Mouse (Mus musculus): ENCODE measurements around the gene Rai1.

The Rai1 gene

DNA sequence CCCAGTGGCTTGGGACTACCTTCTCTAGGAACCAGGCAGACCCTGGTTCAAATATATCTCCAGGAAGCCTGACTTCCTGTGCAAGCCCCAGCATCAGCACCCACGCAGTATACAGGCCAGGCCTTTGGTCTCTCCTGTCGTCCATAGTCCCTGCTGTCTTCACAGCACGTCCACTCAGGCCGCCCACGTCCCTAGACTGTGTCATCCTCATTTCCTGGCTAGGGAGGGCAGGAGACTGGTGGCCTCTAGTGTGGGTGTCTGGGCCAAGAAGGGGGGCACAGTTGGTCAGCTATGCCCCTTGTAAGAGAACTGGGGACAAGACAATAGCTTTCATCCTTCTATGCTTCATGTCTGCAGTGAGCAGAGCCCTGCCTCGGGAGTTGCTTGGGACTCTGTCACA, 87.7 kb downstream of the Rai1 start:
- no peak for DNase-seq (ENCODE audit: low spot score)

DNA sequence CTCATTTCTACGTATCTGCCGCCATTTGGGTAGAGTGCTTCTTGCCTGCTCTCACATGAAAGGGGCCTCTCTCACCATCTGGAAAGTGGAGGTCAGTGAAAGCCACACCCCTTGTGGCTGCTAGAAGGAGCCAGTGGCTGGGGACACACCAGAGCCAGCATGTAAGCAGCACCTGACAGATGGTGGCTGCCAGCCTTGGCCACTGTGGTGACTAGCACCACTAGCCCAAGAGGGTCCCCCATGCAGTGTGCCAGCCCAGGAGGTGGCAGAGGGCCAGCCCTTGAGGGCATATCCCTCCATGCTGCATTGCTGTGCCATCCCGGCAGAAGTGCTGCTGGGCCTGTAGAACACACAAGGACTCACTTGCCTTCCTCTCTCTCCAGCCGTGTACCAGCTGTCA, 88.7 kb downstream of the Rai1 start:
- DNase-seq (ENCODE audit: low spot score), result no peak

DNA sequence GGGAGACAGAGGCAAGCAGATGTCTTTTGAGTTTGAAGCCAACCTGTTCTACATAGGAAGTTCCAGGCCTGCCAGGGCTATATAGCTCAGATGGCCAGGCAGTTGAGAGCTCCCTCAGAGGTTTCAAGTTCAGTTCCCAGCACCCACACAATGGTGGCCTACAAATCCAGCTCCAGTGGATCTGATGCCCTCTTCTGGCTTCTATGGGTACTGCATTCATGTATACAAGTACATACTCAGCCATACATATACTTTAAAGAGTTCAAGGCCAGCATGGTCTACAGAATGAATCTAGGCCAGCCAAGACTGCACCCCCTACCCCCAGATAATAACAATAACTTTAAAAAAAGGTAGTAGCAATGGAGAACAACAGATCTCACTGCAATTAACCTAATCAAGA, 90.3 kb downstream of the Rai1 start:
- DNase-seq (ENCODE audit: low spot score), result no peak

DNA sequence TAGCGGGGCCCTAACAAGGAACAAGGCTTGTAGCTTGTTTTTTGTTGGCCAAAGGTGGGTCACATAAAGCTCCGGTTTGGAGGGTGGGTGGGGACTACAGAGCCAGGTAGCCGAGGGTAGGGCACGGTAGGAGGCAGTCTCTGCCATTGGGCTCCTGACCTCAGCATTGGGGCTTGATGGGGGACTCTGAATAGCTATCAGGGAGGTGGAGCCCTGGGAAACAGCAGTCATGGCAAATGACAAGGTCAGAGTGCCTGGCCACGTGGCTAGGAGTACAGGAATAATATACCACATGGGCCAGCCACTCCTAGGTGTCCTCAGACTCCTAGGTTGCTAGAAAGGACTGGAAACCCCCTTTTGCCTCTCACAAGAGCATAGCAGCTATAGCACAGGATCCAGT, 91.5 kb downstream of the Rai1 start:
- DNase-seq (ENCODE audit: low spot score), result no peak

DNA sequence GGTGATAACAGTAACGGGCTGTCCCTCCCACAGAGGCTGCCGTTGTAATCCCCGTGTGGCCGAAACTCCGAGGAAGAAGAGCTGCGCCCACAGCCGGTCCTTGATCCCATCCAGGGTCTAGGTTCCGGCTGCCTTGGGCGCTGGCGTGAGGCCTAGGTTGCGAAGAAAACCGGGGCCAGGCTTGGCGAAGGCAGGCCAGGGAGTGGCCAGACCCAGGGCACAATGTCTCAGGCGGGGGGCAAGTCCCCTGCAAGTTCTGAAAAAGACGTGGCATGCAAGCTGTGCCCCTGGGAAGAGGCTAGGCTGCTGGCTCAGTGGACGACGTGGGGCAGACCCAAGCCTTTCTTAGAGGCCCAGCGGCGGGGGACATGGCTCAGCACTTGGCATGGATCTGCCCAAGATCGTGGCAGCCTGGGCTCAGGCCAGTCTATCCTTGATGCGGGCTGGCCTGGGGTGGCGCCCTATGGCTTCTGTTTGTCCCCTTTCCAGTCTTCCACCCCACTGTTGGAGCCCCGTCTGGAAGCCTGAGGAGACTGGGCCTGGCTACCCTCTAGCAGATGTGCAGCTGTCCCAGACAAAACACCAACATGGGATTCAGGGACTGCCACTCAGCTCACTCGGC, 93.3 kb downstream of the Rai1 start:
- no peak for DNase-seq (ENCODE audit: low spot score)

DNA sequence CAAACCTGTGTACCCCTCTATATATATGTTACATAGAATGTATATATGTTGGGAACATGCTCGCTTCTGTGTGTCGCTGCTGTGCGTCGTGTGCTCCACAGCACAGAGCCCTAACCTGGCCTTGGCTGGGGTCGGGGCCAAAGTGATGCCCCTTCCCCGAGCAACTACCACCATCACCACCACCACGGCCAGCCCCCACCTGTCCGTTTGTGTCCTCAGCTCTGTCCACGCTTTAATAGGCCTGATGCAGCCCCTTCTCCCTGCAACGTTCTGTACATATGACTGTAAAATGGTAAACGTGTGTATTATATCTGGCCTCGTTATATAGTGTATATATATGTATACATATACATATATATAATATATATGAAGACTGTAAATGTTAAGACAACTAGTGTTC, 93.8 kb downstream of the Rai1 start:
- no peak for DNase-seq (ENCODE audit: low spot score)

DNA sequence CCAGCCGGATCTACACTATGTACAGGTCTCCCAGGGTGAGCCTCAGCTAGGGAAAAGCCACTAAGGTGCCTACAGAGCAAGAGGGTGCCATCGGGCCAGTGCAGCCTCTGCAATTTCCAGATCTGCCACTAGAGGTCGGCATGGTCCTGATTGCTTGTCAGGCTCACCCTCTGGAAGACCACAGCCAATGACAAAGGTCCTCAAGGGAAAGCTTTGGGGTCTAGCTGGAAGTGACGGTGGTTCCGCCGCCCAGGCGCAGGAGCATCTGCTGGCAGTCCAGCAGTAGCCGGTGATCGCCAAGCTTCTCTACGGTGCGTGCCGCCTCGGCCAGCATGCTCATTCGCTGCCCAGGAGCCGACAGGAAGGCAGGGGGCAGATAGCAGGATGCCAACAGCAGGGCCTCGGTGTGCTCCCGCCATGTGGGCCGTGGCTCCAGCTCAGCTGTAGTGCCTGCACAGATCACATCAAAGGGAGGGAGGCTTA, 94.9 kb downstream of the Rai1 start:
- peak; percentile 87 for DNase-seq (ENCODE audit: low spot score)

DNA sequence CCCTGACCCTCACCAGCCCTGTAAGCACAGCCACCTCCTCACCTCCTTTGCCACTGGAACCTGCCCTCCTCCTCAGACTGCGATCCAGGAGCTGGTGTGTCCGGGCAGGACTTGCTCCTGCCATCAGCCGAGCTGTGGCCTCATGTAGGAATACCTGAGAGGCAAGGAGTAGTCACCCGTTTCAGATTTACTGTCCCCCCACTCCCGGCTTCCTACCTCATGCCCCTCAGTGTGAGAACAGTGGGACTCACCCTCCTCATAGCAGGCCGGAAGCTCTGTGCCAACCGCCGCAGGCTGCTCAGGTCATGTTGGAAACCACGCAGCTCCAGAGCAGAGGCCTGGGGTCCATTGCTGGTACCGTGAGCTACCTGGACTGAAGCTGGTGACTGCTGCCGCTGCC, 95.6 kb downstream of the Rai1 start:
- DNase-seq (ENCODE audit: low spot score), result no peak

DNA sequence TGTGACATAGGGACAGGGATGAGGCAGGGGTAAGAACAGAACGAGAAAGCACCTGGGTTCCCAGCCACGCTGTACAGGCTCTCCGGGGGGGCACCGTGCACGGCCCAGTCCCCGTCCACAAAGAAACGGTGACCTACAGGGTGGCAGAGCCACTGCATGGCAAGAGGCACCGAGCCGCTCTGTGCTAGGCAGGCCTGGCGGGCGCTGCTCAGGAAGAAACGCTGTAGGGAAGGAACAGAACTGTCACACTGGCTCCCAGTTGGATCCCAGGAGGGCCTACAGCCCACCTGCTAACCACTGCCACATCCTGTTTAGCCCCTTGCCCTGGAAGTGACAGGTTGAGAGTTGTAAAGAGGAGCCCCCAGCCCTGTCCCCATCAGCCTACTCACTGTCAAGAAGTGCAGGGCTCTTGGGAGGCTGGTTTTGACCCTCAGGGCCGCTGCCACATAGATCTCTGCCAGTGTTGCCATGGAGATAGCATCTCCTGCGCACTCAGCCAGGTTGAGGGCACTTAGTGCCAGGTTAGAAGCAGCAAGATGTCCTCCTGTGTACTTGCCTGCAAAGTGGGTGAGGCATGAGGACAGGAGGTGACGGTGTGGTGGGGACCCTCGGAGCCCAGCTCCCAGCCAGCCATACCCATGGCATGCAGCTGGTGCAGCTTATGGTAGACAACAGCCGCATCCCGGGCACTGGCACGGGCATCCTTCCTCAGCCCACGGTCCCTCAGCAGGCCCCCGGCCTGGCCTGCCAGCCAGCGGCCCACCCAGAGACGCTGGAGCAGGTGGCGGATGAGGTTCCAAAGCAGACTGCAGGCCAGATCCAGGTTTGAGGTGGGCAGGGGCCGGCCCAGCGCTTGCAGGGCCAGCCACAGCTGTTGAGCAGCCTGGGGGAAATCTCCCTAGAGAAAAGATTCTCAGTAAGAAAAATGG, 98.2 kb downstream of the Rai1 start:
- DNase-seq (ENCODE audit: low spot score), result no peak

DNA sequence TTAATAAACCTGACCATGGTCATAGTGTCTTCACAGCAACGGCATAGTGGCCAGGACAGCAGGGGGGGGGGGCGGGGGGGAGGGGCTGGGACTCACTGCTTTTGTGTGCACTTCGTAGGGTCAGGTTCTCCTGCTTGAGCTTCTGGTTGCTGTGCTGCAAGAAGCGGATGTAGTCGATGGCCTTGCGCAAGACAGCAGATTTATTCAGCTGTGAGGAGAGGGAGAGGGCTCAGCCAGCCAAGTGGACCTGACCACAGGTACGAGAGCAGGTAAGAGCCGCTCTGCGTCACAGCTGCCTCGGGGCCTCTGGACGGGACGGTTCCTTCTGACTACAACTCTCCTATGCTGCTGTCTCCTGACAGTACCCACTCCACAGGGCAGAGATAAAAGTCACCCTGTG, 100.2 kb downstream of the Rai1 start:
- no peak for DNase-seq (ENCODE audit: low spot score)

DNA sequence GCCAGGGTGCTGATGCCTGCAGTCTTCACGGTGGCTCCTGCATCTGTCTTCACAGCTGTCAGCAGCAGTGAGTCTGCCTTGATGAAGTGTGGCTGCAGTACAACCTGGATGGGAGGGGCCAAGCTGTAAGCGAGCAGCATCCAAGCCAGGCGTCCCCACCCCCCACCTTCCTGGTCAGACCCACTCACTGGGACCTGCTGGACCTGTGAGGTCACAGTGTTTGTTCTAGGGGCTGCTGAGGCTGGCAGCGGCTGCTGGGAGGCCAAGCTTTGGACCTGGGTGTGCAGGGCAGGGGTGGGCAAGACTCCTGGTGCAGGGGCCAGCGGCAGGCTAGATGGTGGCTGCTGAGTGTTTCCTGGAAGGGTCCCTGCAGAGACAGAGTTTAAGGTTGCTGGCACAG, 101.4 kb downstream of the Rai1 start:
- DNase-seq (ENCODE audit: low spot score), result no peak

DNA sequence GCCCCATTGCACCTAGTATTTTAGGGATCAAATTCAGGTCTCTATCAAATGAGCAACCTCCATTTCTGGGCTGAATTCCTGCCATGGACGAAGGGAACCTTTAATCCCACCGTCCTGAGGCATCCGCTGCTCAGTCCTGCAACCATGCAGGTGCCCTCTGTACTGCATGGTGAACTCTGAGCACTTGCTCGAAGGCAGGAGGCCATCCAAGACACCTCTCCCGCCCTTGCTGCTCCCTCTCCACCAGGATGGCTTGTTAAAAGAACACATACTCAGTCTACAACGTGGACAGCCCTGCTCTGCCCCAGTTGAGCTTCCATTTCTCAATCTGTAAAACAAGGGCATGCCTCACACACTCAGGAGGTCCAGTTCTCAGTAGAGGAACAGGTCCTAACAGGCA, 103.4 kb downstream of the Rai1 start:
- peak; percentile 68 for DNase-seq (ENCODE audit: low spot score)

DNA sequence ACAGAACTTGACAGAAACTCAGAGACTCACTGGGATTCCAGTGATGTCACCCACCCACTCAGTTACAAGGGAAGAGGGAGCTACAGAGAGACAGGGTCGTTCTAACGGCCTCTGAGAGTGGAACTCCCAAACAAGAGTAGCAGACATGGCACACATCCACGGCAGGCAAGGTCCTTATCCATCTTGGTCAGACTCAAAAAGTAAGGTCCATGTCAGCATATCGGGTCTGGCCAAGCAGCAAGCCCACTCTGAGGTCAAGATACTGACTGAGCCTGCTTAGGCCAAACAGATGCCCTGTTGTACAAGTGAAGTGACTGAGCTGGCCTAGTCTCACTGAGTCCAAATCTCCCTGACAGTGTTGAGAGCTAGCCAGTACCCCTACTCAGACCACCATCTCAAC, 103.9 kb downstream of the Rai1 start:
- DNase-seq (ENCODE audit: low spot score), result peak; percentile 57

DNA sequence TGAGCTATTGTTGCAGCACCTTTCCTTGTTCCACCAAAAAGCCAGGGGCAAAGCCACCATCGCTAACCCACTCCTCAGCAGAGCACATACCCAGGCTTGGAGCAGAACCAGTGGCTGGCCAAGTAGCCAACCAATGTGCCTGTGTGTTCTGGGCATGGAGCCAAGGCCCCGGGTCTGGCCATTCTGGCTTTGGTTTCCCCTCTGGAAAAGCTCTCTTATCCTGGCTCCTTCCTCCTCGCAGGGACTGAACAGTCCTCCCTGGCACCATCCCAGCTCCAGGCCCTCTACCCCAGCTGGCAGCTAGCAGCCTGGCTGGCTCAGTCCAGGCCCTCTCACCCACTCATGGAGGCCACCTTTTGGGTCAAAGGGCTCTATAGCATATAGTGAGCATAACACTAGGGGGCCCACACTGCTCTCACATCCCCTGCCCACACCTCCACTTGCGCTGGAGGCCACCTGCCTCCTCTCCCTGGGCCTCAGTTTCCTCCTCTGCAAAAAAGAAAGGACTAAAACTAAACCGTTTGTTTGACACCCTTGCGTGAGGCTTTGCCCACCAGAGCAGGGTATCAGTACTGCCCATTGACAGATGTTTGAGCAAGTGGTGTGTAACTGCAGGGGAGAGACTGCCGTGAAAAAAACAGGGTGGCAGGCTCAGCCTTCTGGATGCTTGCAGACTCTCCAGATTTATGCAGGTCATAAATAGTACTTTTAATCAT, 104.6 kb downstream of the Rai1 start:
- peak; percentile 91 for DNase-seq (ENCODE audit: low spot score)

DNA sequence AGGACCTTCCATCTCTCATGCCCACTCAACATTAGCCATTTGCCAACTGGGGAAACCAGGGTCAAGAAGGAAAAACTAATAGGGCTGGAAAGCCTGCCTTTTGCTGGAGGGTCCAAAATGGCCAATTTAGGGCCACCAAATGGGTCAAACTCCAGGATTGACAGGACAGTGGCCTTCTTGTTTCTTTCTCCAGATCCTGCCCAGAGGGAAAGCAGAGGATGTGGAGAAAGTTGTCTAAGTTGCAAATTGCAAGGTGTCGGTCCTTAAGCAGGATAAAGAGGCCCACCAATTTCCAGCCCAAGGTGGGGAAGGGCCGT, 105.1 kb downstream of the Rai1 start:
- DNase-seq (ENCODE audit: low spot score), result no peak

DNA sequence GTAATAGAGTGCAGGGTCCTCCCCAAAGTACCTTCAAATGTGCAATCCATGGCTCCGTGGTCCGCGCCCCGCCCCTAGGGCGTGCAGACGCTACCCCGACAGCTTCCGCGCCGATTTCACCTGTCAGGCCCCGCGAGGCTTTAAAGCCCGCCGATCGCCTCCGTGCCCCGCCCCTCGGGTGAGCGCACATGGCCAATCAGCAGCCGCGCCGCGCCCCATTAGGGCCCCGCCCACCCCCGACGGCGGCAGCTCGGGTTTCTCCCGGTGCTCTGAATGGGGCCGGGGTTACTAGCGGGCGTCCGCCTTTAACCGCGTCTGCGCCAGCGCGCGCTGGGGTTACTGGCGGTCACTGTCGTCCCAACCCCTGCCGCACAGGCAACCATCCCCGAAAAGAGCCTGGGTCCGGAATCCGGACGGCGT, 105.5 kb downstream of the Rai1 start:
- no peak for DNase-seq (ENCODE audit: low spot score)

DNA sequence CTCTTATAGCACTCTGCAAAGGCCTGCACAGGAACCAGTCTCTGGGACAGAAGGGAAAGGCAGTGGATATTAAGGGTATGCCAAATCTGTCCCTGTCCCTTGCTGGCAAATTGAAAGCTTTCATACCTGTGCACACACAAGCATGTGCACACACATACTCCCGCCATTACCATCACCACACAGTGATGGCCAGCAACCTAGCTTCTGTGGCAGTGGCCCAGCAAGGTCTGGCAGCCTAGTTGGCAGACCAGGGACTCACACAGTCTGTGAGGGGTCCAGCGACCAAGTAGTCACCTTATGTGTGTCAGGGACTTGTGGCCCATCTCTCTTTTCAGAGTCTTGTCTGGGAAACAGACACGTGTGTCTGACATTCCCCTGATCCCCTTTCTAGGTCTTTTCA, 106.3 kb downstream of the Rai1 start:
- no peak for DNase-seq (ENCODE audit: low spot score)

DNA sequence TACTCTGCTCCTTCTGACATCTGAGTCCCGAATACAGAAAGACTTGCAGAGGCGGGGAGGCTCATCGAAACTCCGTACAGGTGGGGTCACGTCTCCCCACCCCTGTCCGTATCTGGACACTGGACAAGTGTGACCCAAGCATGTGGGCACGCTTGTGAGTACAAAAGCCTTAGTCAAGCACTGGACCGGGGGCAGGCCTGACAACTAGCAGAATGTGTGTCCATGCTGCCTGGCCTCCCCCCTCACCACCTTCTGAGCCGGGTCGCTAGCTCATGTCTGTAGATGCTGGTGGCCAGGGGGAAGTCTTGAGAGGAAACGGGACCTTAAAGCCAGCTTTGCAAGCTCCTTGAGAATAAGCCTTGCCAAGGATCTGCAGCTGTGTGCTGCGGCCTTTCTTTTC, 106.9 kb downstream of the Rai1 start:
- DNase-seq (ENCODE audit: low spot score), result no peak

DNA sequence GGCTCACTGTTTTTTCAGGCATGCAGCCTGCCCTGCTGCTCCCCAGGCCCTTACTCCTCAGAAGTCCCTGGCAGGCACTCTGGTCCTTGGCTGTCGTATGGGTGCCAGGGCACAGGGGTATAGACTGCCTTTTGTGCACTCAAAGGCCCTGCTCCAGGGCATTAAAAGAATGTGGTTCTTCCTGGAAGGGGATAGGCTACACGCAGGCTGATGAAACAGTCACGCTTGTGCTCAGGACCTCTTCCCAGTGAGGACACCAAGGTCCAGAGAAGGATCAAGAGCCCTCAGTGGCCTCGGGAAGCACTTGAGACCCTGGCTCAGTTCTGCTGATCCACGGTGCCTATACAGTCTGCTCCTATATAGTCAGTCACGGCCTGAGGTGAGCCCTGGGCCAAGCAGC, 108.5 kb downstream of the Rai1 start:
- peak; percentile 44 for DNase-seq (ENCODE audit: low spot score)

DNA sequence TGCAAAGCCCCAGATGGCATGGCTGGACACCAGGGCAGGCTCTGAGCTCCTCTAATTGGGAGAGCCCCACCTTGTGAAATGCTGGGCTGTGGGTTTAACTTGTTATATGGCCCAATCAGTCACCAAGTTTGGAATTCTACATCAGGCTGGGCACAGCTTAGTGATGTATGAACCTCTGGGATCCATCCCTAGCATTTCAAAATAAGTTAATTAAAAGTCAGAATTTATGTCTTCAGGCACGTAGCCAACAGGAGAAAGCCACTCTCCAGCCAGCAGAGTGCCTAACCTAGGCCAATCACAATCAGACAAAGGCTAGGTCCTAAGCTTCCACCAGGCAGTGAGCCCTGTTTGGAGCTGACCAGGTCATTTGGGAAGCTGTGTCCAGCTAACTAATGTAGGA, 111.9 kb downstream of the Rai1 start:
- peak; percentile 68 for DNase-seq (ENCODE audit: low spot score)

DNA sequence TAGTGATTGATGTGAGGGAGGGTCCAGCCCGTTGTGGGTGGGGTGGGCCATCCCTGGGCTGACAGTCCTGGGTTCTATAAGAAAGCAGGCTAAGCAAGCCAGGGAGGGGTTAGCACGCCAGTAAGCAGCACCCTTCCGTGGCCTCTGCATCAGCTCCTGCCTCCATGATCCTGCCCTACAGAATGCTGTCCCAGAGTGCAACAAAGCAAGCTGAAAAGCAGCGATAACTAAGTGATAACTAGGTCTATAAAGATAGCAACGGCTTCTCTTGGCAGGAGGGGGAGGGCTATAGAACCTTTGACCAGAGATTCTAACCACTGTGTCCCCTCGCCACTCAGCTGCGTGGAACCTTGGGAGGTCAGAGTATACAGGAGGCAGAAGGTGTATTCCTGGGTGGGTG, 112.7 kb downstream of the Rai1 start:
- no peak for DNase-seq (ENCODE audit: low spot score)

DNA sequence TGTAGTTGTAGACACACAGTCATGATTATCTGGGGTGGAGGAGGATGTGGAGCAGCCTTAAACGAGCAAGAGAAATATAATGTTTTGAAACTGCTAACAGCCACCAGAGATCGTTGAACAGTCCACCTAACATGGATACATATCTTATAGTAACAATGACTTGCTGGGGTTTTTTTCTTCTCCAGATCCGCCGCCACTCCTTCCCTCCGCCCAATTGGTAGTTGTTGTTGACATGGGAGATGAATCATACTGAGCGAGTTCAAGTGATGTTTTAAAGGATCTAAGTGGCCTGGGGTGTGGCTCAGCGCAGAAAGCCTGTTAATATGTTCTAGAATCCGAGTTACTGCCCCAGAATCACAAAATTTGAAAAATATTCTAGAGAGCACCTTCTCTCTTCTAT, 114.8 kb downstream of the Rai1 start:
- DNase-seq (ENCODE audit: low spot score), result peak; percentile 66

DNA sequence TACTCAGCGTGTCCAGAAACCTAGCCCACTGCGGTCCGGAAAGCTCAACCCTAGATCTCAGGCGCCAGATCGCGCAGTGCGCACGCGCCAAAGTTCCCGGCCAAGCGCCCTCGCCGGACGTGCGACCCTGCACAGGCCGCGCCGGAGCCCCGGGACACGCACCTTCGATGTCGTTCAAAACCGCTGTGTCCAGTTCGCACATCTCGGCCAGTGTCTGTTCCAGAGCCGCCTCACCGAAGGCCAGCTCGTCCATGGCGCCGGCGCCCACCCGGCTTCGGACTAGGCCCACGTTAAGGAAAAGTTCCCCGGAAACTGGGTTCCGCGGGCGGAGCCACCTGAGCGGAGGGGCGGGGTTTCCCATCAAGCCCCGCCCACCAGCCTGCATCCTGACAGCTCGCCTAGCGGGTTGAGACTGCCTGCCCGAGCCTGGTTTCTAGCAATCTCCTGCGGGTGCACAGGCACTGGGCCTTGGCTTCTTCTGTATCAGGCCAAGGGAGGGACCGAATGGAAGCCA, 115.5 kb downstream of the Rai1 start:
- DNase-seq (ENCODE audit: low spot score), result peak; percentile 93
